Mouse (Mus musculus): ENCODE measurements around the gene Tcf20. TPM values are rescaled to one million over a fixed set of nuclear protein-coding genes. Genes with fewer than 3 reads are reported as not detected.

Tcf20 gene
- polyA plus RNA-seq, 1 experiment from 2014 or later = 9.3 TPM

- peaks cover 7% of the 10 kb centered on the region; the same call in 1 of the 2 replicates for H3K27me3 ChIP-seq
- H3K9me3 ChIP-seq (replicated peaks) = no peaks in the 10 kb centered on the region
- no peak overlapping the region for H3K9ac ChIP-seq
- H3K4me2 ChIP-seq = no peak overlapping the region
- no peaks in the 10 kb centered on the region for H3K36me3 ChIP-seq
- H3K27ac ChIP-seq = no peak overlapping the region
- 29% methylated on average over 4 of the region's 4 CpGs for WGBS
- no peak for ATAC-seq (replicated peaks; ENCODE audit: low FRiP score)
- H3K4me1 ChIP-seq = peaks cover 59% of the 10 kb centered on the region
- no peak overlapping the region for H3K4me3 ChIP-seq (replicated peaks)
Observed at GRCm38 (mm10) chr15:82902521-82902920, 85.2 kb downstream of the Tcf20 start.

GRCm38 (mm10) chr15:82901306-82901705, 86.4 kb downstream of the Tcf20 start:
- Histone ChIP-seq H3K9me3 (replicated peaks) (no peaks in the 10 kb centered on the region), H3K9ac (no peak overlapping the region), H3K36me3 (no peaks in the 10 kb centered on the region), H3K27ac (0 out of 2 replicates have a peak overlapping the region, but pooled peaks have one; percentile 14), H3K4me2 (no peak overlapping the region), H3K4me1 (peaks cover 60% of the 10 kb centered on the region), H3K27me3 (peaks cover 7% of the 10 kb centered on the region; the same call in 1 of the 2 replicates), H3K4me3 (replicated peaks) (no peak overlapping the region)
- 13% methylated on average over 6 of the region's 6 CpGs for WGBS
- no peak for ATAC-seq (replicated peaks; ENCODE audit: low FRiP score)

- Histone ChIP-seq H3K9ac (0 out of 2 replicates have a peak overlapping the region, but pooled peaks have one; percentile 29), H3K27me3 (peaks cover 2% of the 10 kb centered on the region; the same call in 1 of the 2 replicates), H3K4me3 (replicated peaks) (peak overlapping the region; percentile 99), H3K4me2 (peak overlapping the region; percentile 96), H3K27ac (peak overlapping the region; percentile 52), H3K36me3 (no peaks in the 10 kb centered on the region), H3K9me3 (replicated peaks) (no peaks in the 10 kb centered on the region), H3K4me1 (peaks cover 57% of the 10 kb centered on the region)
- 31% methylated on average over 3 of the region's 3 CpGs for WGBS
- ATAC-seq (replicated peaks; ENCODE audit: low FRiP score) = no peak
Observed at GRCm38 (mm10) chr15:82900331-82900730, 87.3 kb downstream of the Tcf20 start.

- peak; percentile 94 for ATAC-seq (replicated peaks; ENCODE audit: low FRiP score)
- 2% methylated on average over 52 of the region's 56 CpGs for WGBS
Observed at GRCm38 (mm10) chr15:82899676-82900301, 87.9 kb downstream of the Tcf20 start.

GRCm38 (mm10) chr15:82898740-82899675, 88.7 kb downstream of the Tcf20 start:
- Histone ChIP-seq H3K27me3 (no peaks in the 10 kb centered on the region), H3K27ac (peak overlapping the region; percentile 97), H3K4me2 (peak overlapping the region; percentile 96), H3K4me1 (peaks cover 53% of the 10 kb centered on the region), H3K9me3 (replicated peaks) (no peaks in the 10 kb centered on the region), H3K4me3 (replicated peaks) (peak overlapping the region; percentile 99), H3K36me3 (no peaks in the 10 kb centered on the region), H3K9ac (peak overlapping the region; percentile 93)
- peak; percentile 65 for ATAC-seq (replicated peaks; ENCODE audit: low FRiP score)
- WGBS = under 1% methylated on average over 82 of the region's 98 CpGs

More at GRCm38 (mm10) chr15:82899676-82900301, 87.9 kb downstream of the Tcf20 start:
- Histone ChIP-seq H3K27me3 (no peaks in the 10 kb centered on the region; the same call in 1 of the 2 replicates), H3K27ac (peak overlapping the region; percentile 97), H3K9ac (peak overlapping the region; percentile 93), H3K4me1 (peaks cover 57% of the 10 kb centered on the region), H3K36me3 (no peaks in the 10 kb centered on the region), H3K4me3 (replicated peaks) (peak overlapping the region; percentile 99), H3K4me2 (peak overlapping the region; percentile 96), H3K9me3 (replicated peaks) (no peaks in the 10 kb centered on the region)

- peak overlapping the region; percentile 93 for H3K9ac ChIP-seq
- 14% methylated on average over 11 of the region's 11 CpGs for WGBS
- no peaks in the 10 kb centered on the region for H3K36me3 ChIP-seq
- H3K4me3 ChIP-seq (replicated peaks) = peak overlapping the region; percentile 99
- ATAC-seq (replicated peaks; ENCODE audit: low FRiP score) = no peak
- no peaks in the 10 kb centered on the region for H3K27me3 ChIP-seq
- peak overlapping the region; percentile 97 for H3K27ac ChIP-seq
- no peaks in the 10 kb centered on the region for H3K9me3 ChIP-seq (replicated peaks)
- H3K4me2 ChIP-seq = peak overlapping the region; percentile 96
- H3K4me1 ChIP-seq = peaks cover 52% of the 10 kb centered on the region
Observed at GRCm38 (mm10) chr15:82898141-82898739, 89.4 kb downstream of the Tcf20 start.

- Histone ChIP-seq H3K4me2 (no peak overlapping the region), H3K9ac (no peak overlapping the region), H3K4me1 (peaks cover 34% of the 10 kb centered on the region), H3K27me3 (no peaks in the 10 kb centered on the region), H3K4me3 (replicated peaks) (no peak overlapping the region), H3K36me3 (no peaks in the 10 kb centered on the region), H3K27ac (no peak overlapping the region), H3K9me3 (replicated peaks) (no peaks in the 10 kb centered on the region)
- ATAC-seq (replicated peaks; ENCODE audit: low FRiP score) = no peak
- 66% methylated on average over 1 of the region's 1 CpGs for WGBS
Observed at GRCm38 (mm10) chr15:82896336-82896735, 91.3 kb downstream of the Tcf20 start.

- no peak for ATAC-seq (replicated peaks; ENCODE audit: low FRiP score)
Observed at GRCm38 (mm10) chr15:82890470-82890869, 97.2 kb downstream of the Tcf20 start.

GRCm38 (mm10) chr15:82889426-82889825, 98.2 kb downstream of the Tcf20 start:
- WGBS = 56% methylated on average over 1 of the region's 1 CpGs
- no peak overlapping the region for H3K9ac ChIP-seq
- no peak overlapping the region for H3K4me3 ChIP-seq (replicated peaks)
- no peaks in the 10 kb centered on the region for H3K36me3 ChIP-seq
- no peak overlapping the region for H3K4me2 ChIP-seq
- no peak for ATAC-seq (replicated peaks; ENCODE audit: low FRiP score)
- no peaks in the 10 kb centered on the region for H3K9me3 ChIP-seq (replicated peaks)
- H3K4me1 ChIP-seq = 0 out of 2 replicates have a peak, but pooled peaks cover 6% of the 10 kb centered on the region
- no peaks in the 10 kb centered on the region for H3K27me3 ChIP-seq
- no peak overlapping the region for H3K27ac ChIP-seq

More at GRCm38 (mm10) chr15:82890470-82890869, 97.2 kb downstream of the Tcf20 start:
- H3K4me1 ChIP-seq = 0 out of 2 replicates have a peak, but pooled peaks cover 6% of the 10 kb centered on the region
- no peaks in the 10 kb centered on the region for H3K27me3 ChIP-seq
- no peak overlapping the region for H3K27ac ChIP-seq
- H3K4me2 ChIP-seq = no peak overlapping the region
- H3K9ac ChIP-seq = no peak overlapping the region
- H3K4me3 ChIP-seq (replicated peaks) = no peak overlapping the region
- H3K36me3 ChIP-seq = no peaks in the 10 kb centered on the region
- H3K9me3 ChIP-seq (replicated peaks) = no peaks in the 10 kb centered on the region

- Histone ChIP-seq H3K9me3 (replicated peaks) (no peaks in the 10 kb centered on the region), H3K4me1 (0 out of 2 replicates have a peak, but pooled peaks cover 6% of the 10 kb centered on the region), H3K4me2 (no peak overlapping the region), H3K27me3 (no peaks in the 10 kb centered on the region), H3K4me3 (replicated peaks) (no peak overlapping the region), H3K27ac (no peak overlapping the region), H3K9ac (no peak overlapping the region), H3K36me3 (no peaks in the 10 kb centered on the region)
- 75% methylated on average over 2 of the region's 2 CpGs for WGBS
- ATAC-seq (replicated peaks; ENCODE audit: low FRiP score) = no peak
Observed at GRCm38 (mm10) chr15:82888466-82888865, 99.2 kb downstream of the Tcf20 start.

GRCm38 (mm10) chr15:82877309-82877708, 110.4 kb downstream of the Tcf20 start:
- Histone ChIP-seq H3K4me3 (replicated peaks) (no peak overlapping the region), H3K27ac (no peak overlapping the region), H3K4me2 (no peak overlapping the region), H3K9ac (no peak overlapping the region), H3K9me3 (replicated peaks) (no peaks in the 10 kb centered on the region), H3K4me1 (no peaks in the 10 kb centered on the region), H3K27me3 (no peaks in the 10 kb centered on the region), H3K36me3 (no peaks in the 10 kb centered on the region)
- no peak for ATAC-seq (replicated peaks; ENCODE audit: low FRiP score)

All from kidney, embryonic 15.5 days (tissue).